Mouse (Mus musculus) CH12.LX (cell line): ENCODE results near the gene Rpl38. TPM values are rescaled to one million over a fixed set of nuclear protein-coding genes. Genes with fewer than 3 reads are reported as not detected.

Source experiments
- DNase-seq: peaks from one replicate; pipeline ENCODE4 v3.0.0-alpha.2; 2013; ENCODE audit errors: extremely low read depth
- H3K27ac ChIP-seq: 2 replicates; pipeline ENCODE4 v1.5.1; 2012; ENCODE audit warnings: low read depth, mild to moderate bottlenecking, control low read depth, moderate library complexity; ENCODE audit not compliant: insufficient read depth
- H3K27me3 ChIP-seq: replicated peaks from 2 replicates; pipeline ENCODE3; 2012; ENCODE audit warnings: inconsistent platforms
- H3K36me3 ChIP-seq, 2 experiments: replicated peaks in 1 of 2; 2 replicates each; pipeline versions ENCODE3 to v1.6.1; 2012; ENCODE audit warnings: inconsistent platforms in 1 of 2, low read length in 1 of 2, mild to moderate bottlenecking in 1 of 2, mixed read lengths in 1 of 2, moderate library complexity in 1 of 2; ENCODE audit not compliant: control insufficient read depth in 1 of 2, insufficient read depth in 1 of 2
- H3K4me1 ChIP-seq, 2 experiments: 2 replicates each; pipeline ENCODE4 v1.6.1; 2012; ENCODE audit warnings: inconsistent platforms in 1 of 2, moderate library complexity in 1 of 2; ENCODE audit not compliant: insufficient read depth in 2 of 2, control insufficient read depth in 1 of 2
- H3K4me2 ChIP-seq: 2 replicates; pipeline ENCODE4 v1.6.1; 2012; ENCODE audit warnings: low read depth, mild to moderate bottlenecking, control low read depth; ENCODE audit not compliant: poor library complexity, insufficient read depth, severe bottlenecking
- H3K4me3 ChIP-seq, 3 experiments: fragments of 150-350 bp in 1 of 3; sonication (generic) in 1 of 3; replicated peaks in 1 of 3; 2 replicates each; pipeline versions ENCODE3 to v1.5.1; 2011 to 2012; ENCODE audit warnings: low read depth in 2 of 3, low read length in 2 of 3, mild to moderate bottlenecking in 2 of 3, moderate library complexity in 2 of 3, control low read depth in 1 of 3, improper control_type of control experiment in 1 of 3, inconsistent platforms in 1 of 3, mixed read lengths in 1 of 3; ENCODE audit not compliant: poor library complexity in 1 of 3
- H3K79me2 ChIP-seq: replicated peaks from 2 replicates; pipeline ENCODE4 v1.6.1; 2012; ENCODE audit warnings: mild to moderate bottlenecking, moderate library complexity; ENCODE audit not compliant: control insufficient read depth, poor library complexity, insufficient read depth, severe bottlenecking; ENCODE audit errors: extremely low read depth
- H3K9ac ChIP-seq: 2 replicates; pipeline ENCODE4 v1.6.1; 2012; ENCODE audit warnings: low read depth, mild to moderate bottlenecking, control low read depth, moderate library complexity; ENCODE audit not compliant: insufficient read depth
- H3K9me3 ChIP-seq: replicated peaks from 2 replicates; pipeline ENCODE3; 2012; ENCODE audit warnings: low read length, inconsistent platforms, mixed read lengths
- CHD1 ChIP-seq: IDR thresholded peaks from 2 replicates; pipeline ENCODE4 v1.6.1; 2012; ENCODE audit warnings: low read depth, low read length, improper control_type of control experiment, inconsistent platforms
- CTCF ChIP-seq, 2 experiments: IDR thresholded peaks in 1 of 2; conservative IDR thresholded peaks in 1 of 2; 2 replicates each; pipeline ENCODE4 v1.5.1; 2011 to 2012; ENCODE audit warnings: low read depth in 2 of 2, low read length in 2 of 2, improper control_type of control experiment in 1 of 2, inconsistent platforms in 1 of 2, mild to moderate bottlenecking in 1 of 2, moderate library complexity in 1 of 2
- E2F4 ChIP-seq: IDR thresholded peaks from 2 replicates; pipeline ENCODE4 v1.6.1; 2011; ENCODE audit warnings: low read depth, low read length, improper control_type of control experiment; ENCODE audit not compliant: insufficient replicate concordance
- ETS1 ChIP-seq: conservative IDR thresholded peaks from 2 replicates; pipeline ENCODE4 v1.6.1; 2012; ENCODE audit warnings: low read depth, mild to moderate bottlenecking, inconsistent platforms, low read length, improper control_type of control experiment, moderate library complexity
- HCFC1 ChIP-seq: IDR thresholded peaks from 2 replicates; pipeline ENCODE4 v1.6.1; 2012; ENCODE audit warnings: low read depth, mild to moderate bottlenecking, inconsistent platforms, low read length, improper control_type of control experiment
- KAT2A ChIP-seq: IDR thresholded peaks from 2 replicates; pipeline ENCODE4 v1.6.1; 2012; ENCODE audit warnings: low read length, improper control_type of control experiment, inconsistent platforms; ENCODE audit not compliant: insufficient replicate concordance
- MAFK ChIP-seq: IDR thresholded peaks from 2 replicates; pipeline ENCODE4 v1.6.1; 2011; ENCODE audit warnings: low read length, improper control_type of control experiment; ENCODE audit not compliant: insufficient replicate concordance
- MEF2A ChIP-seq: IDR thresholded peaks from 2 replicates; pipeline ENCODE4 v1.6.1; 2014; ENCODE audit warnings: low read depth, mild to moderate bottlenecking, inconsistent platforms, low read length, improper control_type of control experiment, borderline replicate concordance
- MXI1 ChIP-seq: IDR thresholded peaks from 2 replicates; pipeline ENCODE4 v1.6.1; 2011; ENCODE audit warnings: mild to moderate bottlenecking, low read depth, low read length, improper control_type of control experiment
- MYC ChIP-seq: IDR thresholded peaks from 2 replicates; pipeline ENCODE4 v1.6.1; 2011; ENCODE audit warnings: low read depth, mild to moderate bottlenecking, improper control_type of control experiment, low read length
- NELFE ChIP-seq: IDR thresholded peaks from 2 replicates; pipeline ENCODE4 v1.6.1; 2011; ENCODE audit warnings: low read depth, low read length, improper control_type of control experiment
- NRF1 ChIP-seq: IDR thresholded peaks from 2 replicates; pipeline ENCODE4 v1.6.1; 2014; ENCODE audit warnings: low read depth, mild to moderate bottlenecking, inconsistent platforms, low read length, improper control_type of control experiment, moderate library complexity
- POLR2A ChIP-seq: IDR thresholded peaks from 2 replicates; pipeline ENCODE4 v1.6.1; 2011; ENCODE audit warnings: low read depth, mild to moderate bottlenecking, improper control_type of control experiment, low read length
- POLR2AphosphoS2 ChIP-seq: IDR thresholded peaks from 2 replicates; pipeline ENCODE4 v1.6.1; 2011; ENCODE audit warnings: low read depth, low read length, improper control_type of control experiment
- SMC3 ChIP-seq: IDR thresholded peaks from 2 replicates; pipeline ENCODE4 v1.6.1; 2011; ENCODE audit warnings: low read depth, low read length, improper control_type of control experiment
- TBP ChIP-seq: conservative IDR thresholded peaks from 2 replicates; pipeline ENCODE4 v1.6.1; 2011; ENCODE audit warnings: low read depth, low read length, improper control_type of control experiment
- UBTF ChIP-seq: IDR thresholded peaks from 2 replicates; pipeline ENCODE4 v1.6.1; 2012; ENCODE audit warnings: low read depth, mild to moderate bottlenecking, inconsistent platforms, low read length, improper control_type of control experiment, moderate library complexity
- USF1 ChIP-seq: IDR thresholded peaks from 2 replicates; pipeline ENCODE4 v1.6.1; 2014; ENCODE audit warnings: low read depth, mild to moderate bottlenecking, inconsistent platforms, low read length, improper control_type of control experiment
- ZC3H11A ChIP-seq: IDR thresholded peaks from 2 replicates; pipeline ENCODE4 v1.6.1; 2012; ENCODE audit warnings: low read depth, mild to moderate bottlenecking, inconsistent platforms, low read length, improper control_type of control experiment
- ZMIZ1 ChIP-seq: IDR thresholded peaks from 2 replicates; pipeline ENCODE4 v1.6.1; 2012; ENCODE audit warnings: low read depth, mild to moderate bottlenecking, inconsistent platforms, low read length, improper control_type of control experiment
- ZNF384 ChIP-seq: IDR thresholded peaks from 2 replicates; pipeline ENCODE4 v1.6.1; 2012; ENCODE audit warnings: low read depth, low read length, improper control_type of control experiment, inconsistent platforms
- dilution Hi-C: fragments of 300-500 bp; cut with MboI; formaldehyde crosslinking; loops from 2 replicates; pipeline ENCODE4 v1.14.3; 2020; ENCODE audit warnings: low sequenced_read_pairs; ENCODE audit not compliant: extremely low pct_unique_long_range_greater_than_20kb, extremely low pct_ligation_motif_present
- in situ Hi-C: fragments of 300-500 bp; cut with MboI; formaldehyde crosslinking; loops from 3 replicates; pipeline ENCODE4 v1.14.3; 2019; ENCODE audit warnings: low sequenced_read_pairs, low pct_ligation_motif_present, low pct_unique_long_range_greater_than_20kb, mixed read lengths
- polyA plus RNA-seq: library from polyadenylated mRNA; unstranded; fragments of >175 nt; gene quantifications from 2 replicates; pipeline ENCODE4 v1.2.1, GENCODE M21; 2012; ENCODE audit warnings: low read depth; ENCODE audit not compliant: insufficient read length
- total RNA-seq, 2 experiments: library from RNA; depleted of rRNA; stranded (reverse); fragments of 300-350 nt in 1 of 2; fragments of >200 nt in 1 of 2; gene quantifications; 2 replicates each; pipeline ENCODE4 v1.2.3; 2012 to 2014

Gene Rpl38
- total and polyA plus RNA-seq, 3 experiments: 1,435 to 5,556 (median 4,204) TPM

- no peak for DNase-seq
- TF ChIP-seq ZMIZ1 (no peak), UBTF (no peak), SMC3 (no peak), CHD1 (no peak), MYC (no peak), NELFE (no peak), MAFK (no peak), HCFC1 (no peak), E2F4 (no peak), ZC3H11A (no peak)
- TF ChIP-seq, all 38 proteins: peak for 0
- H3K27ac ChIP-seq: no peak overlapping the region
- no peak overlapping the region for H3K9ac ChIP-seq
- no peaks in the 10 kb centered on the region for H3K9me3 ChIP-seq
- no peak overlapping the region for H3K4me2 ChIP-seq
- H3K27me3 ChIP-seq: no peaks in the 10 kb centered on the region
- dilution Hi-C loops (no loop called here), in situ Hi-C loops (no loop called here)
- H3K79me2 ChIP-seq: peaks cover 2% of the 10 kb centered on the region
- H3K4me1 ChIP-seq: peaks cover 4 to 59% of the 10 kb centered on the region in 2 experiments; a peak in 3 of 4 replicates
- no peak overlapping the region for H3K4me3 ChIP-seq
- peaks cover 26 to 49% of the 10 kb centered on the region in 2 experiments for H3K36me3 ChIP-seq
Measured at GRCm38 (mm10) chr11:114676431-114676830, 8.1 kb downstream of the Rpl38 start.

DNA sequence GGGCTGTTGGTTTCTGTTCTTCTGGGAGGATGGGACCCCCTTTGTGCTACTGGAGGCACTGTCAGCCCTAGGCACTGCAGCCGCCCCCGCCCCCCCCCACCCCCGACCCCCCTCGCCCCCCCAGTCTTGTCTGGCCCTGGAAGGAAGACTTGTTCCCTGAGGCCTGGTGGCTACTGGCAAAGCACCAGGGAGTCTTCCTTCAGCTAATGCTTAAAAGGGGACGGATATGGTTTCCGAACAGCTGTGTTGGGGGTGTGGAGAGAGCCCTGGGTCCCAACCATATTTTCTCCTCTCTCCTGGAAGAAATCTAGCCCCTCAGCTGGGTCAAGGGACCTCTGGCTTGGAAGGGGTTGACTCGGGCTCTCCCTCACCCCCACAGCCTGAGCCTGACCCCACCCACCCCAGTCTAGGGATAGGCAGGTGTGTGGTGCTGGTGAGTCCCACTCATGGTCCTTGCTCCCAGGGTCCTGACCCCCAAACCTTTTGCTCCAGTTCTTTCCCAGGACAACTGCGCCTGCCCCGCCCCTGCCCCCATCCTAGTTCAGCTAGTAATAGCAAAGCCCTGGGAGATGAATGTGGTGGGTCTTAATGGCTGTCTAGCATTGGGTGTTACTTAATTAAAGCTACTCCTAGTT, 8.7 kb downstream of the Rpl38 start:
- DNase-seq: no peak
- dilution Hi-C loops: no loop called here
- H3K4me1 ChIP-seq: peaks cover 4 to 53% of the 10 kb centered on the region in 2 experiments; a peak in 3 of 4 replicates
- H3K9ac ChIP-seq: no peak overlapping the region
- H3K27me3 ChIP-seq: no peaks in the 10 kb centered on the region
- peaks cover 20 to 44% of the 10 kb centered on the region in 2 experiments for H3K36me3 ChIP-seq
- H3K4me2 ChIP-seq: no peak overlapping the region
- no peak overlapping the region for H3K4me3 ChIP-seq
- H3K27ac ChIP-seq: no peak overlapping the region
- TF ChIP-seq MEF2A (no peak), POLR2AphosphoS2 (no peak), NRF1 (no peak), HCFC1 (no peak), ETS1 (no peak), ZMIZ1 (no peak), POLR2A (no peak), MXI1 (no peak), CTCF (conservative IDR thresholded peaks at IDR 0.05 in 1 of 2, IDR thresholded peaks at IDR 0.05 in 1 of 2; ENCODE audit: low read depth in 2 of 2, low read length in 2 of 2) (no peak), ZNF384 (no peak), USF1 (no peak), KAT2A (no peak), SMC3 (no peak), TBP (no peak)
- no peaks in the 10 kb centered on the region for H3K9me3 ChIP-seq
- no peaks in the 10 kb centered on the region for H3K79me2 ChIP-seq
- in situ Hi-C loops: no loop called here
